Mouse (Mus musculus) ovary, postnatal 10 days (tissue): ENCODE results near the gene Tulp3.
"Not testable (repeated sequence)": the region's sequence is repeated elsewhere in the genome, so short reads cannot be mapped to it uniquely, and the experiment has no call there.

Experiments
- DNase-seq: peaks from one replicate; pipeline ENCODE4 v3.0.0; 2022; ENCODE audit warnings: low spot score

Gene Tulp3

GRCm38 (mm10) chr6:128355726-128356416 lies at the start of gene Tulp3:
TSS of gene Tulp3 (minus strand) at chr6:128355851.
- peak; percentile 93 for DNase-seq

GRCm38 (mm10) chr6:128404708-128405107 lies 49.1 kb upstream of the Tulp3 start:
- no peak for DNase-seq

- DNase-seq = peak; percentile 27
Observed at GRCm38 (mm10) chr6:128399421-128400185, 44.0 kb upstream of the Tulp3 start.

GRCm38 (mm10) chr6:128398996-128399395 lies 43.3 kb upstream of the Tulp3 start, which contains the start of gene Nrip2:
TSS of gene Nrip2 (plus strand) at chr6:128399296.
- DNase-seq = no peak

GRCm38 (mm10) chr6:128397574-128398261 lies 42.1 kb upstream of the Tulp3 start:
- no peak for DNase-seq

GRCm38 (mm10) chr6:128390683-128391082 lies 35.0 kb upstream of the Tulp3 start:
- DNase-seq = no peak

GRCm38 (mm10) chr6:128389185-128389584 lies 33.5 kb upstream of the Tulp3 start:
- no peak for DNase-seq

GRCm38 (mm10) chr6:128385026-128385425 lies 29.4 kb upstream of the Tulp3 start:
- no peak for DNase-seq

GRCm38 (mm10) chr6:128383752-128384151 lies 28.1 kb upstream of the Tulp3 start:
- no peak for DNase-seq

- DNase-seq = no peak
Observed at GRCm38 (mm10) chr6:128381254-128381653, 25.6 kb upstream of the Tulp3 start.

- not testable (repeated sequence) for DNase-seq
Observed at GRCm38 (mm10) chr6:128380594-128381167, 25.0 kb upstream of the Tulp3 start.

GRCm38 (mm10) chr6:128379636-128380035 lies 24.0 kb upstream of the Tulp3 start:
- DNase-seq = no peak

GRCm38 (mm10) chr6:128376371-128377085 lies 20.9 kb upstream of the Tulp3 start:
- DNase-seq = no peak

- DNase-seq = no peak
Observed at GRCm38 (mm10) chr6:128375192-128375591, 19.5 kb upstream of the Tulp3 start, which contains the start of the genes Tex52 and Gm44596. TSS of gene Tex52 (plus strand) at chr6:128375456. TSS of gene Gm44596 (plus strand) at chr6:128375503.

- DNase-seq = no peak
Observed at GRCm38 (mm10) chr6:128370040-128370439, 14.4 kb upstream of the Tulp3 start.

GRCm38 (mm10) chr6:128366466-128366865 lies 10.8 kb upstream of the Tulp3 start:
- no peak for DNase-seq

- no peak for DNase-seq
Observed at GRCm38 (mm10) chr6:128364721-128365120, 9.1 kb upstream of the Tulp3 start.

GRCm38 (mm10) chr6:128363007-128363825 lies 7.6 kb upstream of the Tulp3 start:
- DNase-seq = no peak

GRCm38 (mm10) chr6:128362381-128363006 lies 6.8 kb upstream of the Tulp3 start, which contains the start of the genes Rhno1 and Foxm1:
TSS of gene Rhno1 (minus strand) at chr6:128362911.
TSS of gene Foxm1 (plus strand) at chr6:128362967.
- peak; percentile 77 for DNase-seq

- no peak for DNase-seq
Observed at GRCm38 (mm10) chr6:128361901-128362300, 6.2 kb upstream of the Tulp3 start.
